Mouse (Mus musculus) liver, embryonic 13.5 days (tissue): ENCODE measurements around the gene Coq10a. TPM values are rescaled to one million over a fixed set of nuclear protein-coding genes. Genes with fewer than 3 reads are reported as not detected.
"Not testable (repeated sequence)": the region's sequence is repeated elsewhere in the genome, so short reads cannot be mapped to it uniquely, and the experiment has no call there.

ENCODE experiments used
- ATAC-seq: fragments of 200-750 bp; cut with Nextera tagmentation; 2 replicates; pipeline ENCODE4 v1.8.0; 2017; ENCODE audit warnings: low read depth, mild to moderate bottlenecking, moderate number of reproducible peaks, moderate library complexity
- DNase-seq: peaks from one replicate; pipeline ENCODE4 v3.0.0; 2022
- H3K27ac ChIP-seq: fragments of 300-500 bp; sonication (generic); 2 replicates; pipeline ENCODE4 v1.5.1; 2015; ENCODE audit warnings: moderate library complexity, mild to moderate bottlenecking, inconsistent platforms
- H3K27me3 ChIP-seq: fragments of 300-500 bp; sonication (generic); 2 replicates; pipeline ENCODE4 v1.6.1; 2015; ENCODE audit warnings: mild to moderate bottlenecking, inconsistent platforms
- H3K36me3 ChIP-seq: fragments of 300-500 bp; sonication (generic); 2 replicates; pipeline ENCODE4 v1.6.1; 2015; ENCODE audit warnings: mild to moderate bottlenecking, inconsistent platforms
- H3K4me1 ChIP-seq: fragments of 300-500 bp; sonication (generic); replicated peaks from 2 replicates; pipeline ENCODE4 v1.6.1; 2015; ENCODE audit warnings: inconsistent platforms
- H3K4me2 ChIP-seq: fragments of 300-500 bp; sonication (generic); 2 replicates; pipeline ENCODE4 v1.6.1; 2015; ENCODE audit warnings: inconsistent platforms, mild to moderate bottlenecking, moderate library complexity
- H3K4me3 ChIP-seq: fragments of 300-500 bp; sonication (generic); replicated peaks from 2 replicates; pipeline ENCODE4 v1.5.1; 2015; ENCODE audit warnings: mild to moderate bottlenecking, inconsistent platforms
- H3K9ac ChIP-seq: fragments of 300-500 bp; sonication (generic); 2 replicates; pipeline ENCODE4 v1.6.1; 2015; ENCODE audit warnings: mild to moderate bottlenecking, inconsistent platforms
- H3K9me3 ChIP-seq: fragments of 300-500 bp; sonication (generic); replicated peaks from 2 replicates; pipeline ENCODE4 v1.6.1; 2016; ENCODE audit warnings: inconsistent platforms
- WGBS: fragments of 180-500 bp; shearing (Covaris S2); methylation state at CpG from one replicate; pipeline ENCODE4 v1.1.7; 2015; ENCODE audit not compliant: insufficient replicate concordance; 5-methylcytosine and 5-hydroxymethylcytosine counted together
- polyA plus RNA-seq: library from polyadenylated mRNA; unstranded; fragments of >200 nt; fragmentation: Nextera tagmentation; extraction: Ambion mirVana; gene quantifications from 2 replicates; pipeline ENCODE4 v1.2.1, GENCODE M21; 2015

The Coq10a gene
- polyA plus RNA-seq, 1 experiment from 2014 or later = 4.6 TPM

GRCm38 (mm10) chr10:128340257-128340656 is 28.5 kb downstream of the Coq10a start:
- peaks cover 21% of the 10 kb centered on the region for H3K36me3 ChIP-seq
- DNase-seq = no peak
- H3K4me2 ChIP-seq = peak overlapping the region; percentile 87
- peak overlapping the region; percentile 98 for H3K27ac ChIP-seq
- 0 out of 2 replicates have a peak overlapping the region, but pooled peaks have one; percentile 93 for H3K9ac ChIP-seq
- H3K9me3 ChIP-seq = no peaks in the 10 kb centered on the region
- H3K4me1 ChIP-seq = peaks cover 90% of the 10 kb centered on the region
- 30% methylated on average over 2 of the region's 2 CpGs for WGBS
- H3K27me3 ChIP-seq = no peaks in the 10 kb centered on the region
- ATAC-seq = no peak
- H3K4me3 ChIP-seq = peak overlapping the region; percentile 90; the same call in 1 of the 2 replicates

- Histone ChIP-seq H3K9me3 (no peaks in the 10 kb centered on the region), H3K9ac (peak overlapping the region; percentile 93), H3K36me3 (peaks cover 21% of the 10 kb centered on the region), H3K27ac (peak overlapping the region; percentile 98), H3K27me3 (no peaks in the 10 kb centered on the region), H3K4me1 (peaks cover 89% of the 10 kb centered on the region), H3K4me3 (peak overlapping the region; percentile 90), H3K4me2 (peak overlapping the region; percentile 87)
- ATAC-seq (no peak), DNase-seq (no peak)
- WGBS = 56% methylated on average over 2 of the region's 2 CpGs
Measured at GRCm38 (mm10) chr10:128338948-128339347, 29.8 kb downstream of the Coq10a start.

GRCm38 (mm10) chr10:128338415-128338814 is 30.4 kb downstream of the Coq10a start:
- ATAC-seq = 0 out of 2 replicates have a peak, but pooled peaks have one; percentile 3

GRCm38 (mm10) chr10:128337306-128338181 is 31.3 kb downstream of the Coq10a start, which contains the start of gene Cs:
TSS of gene Cs (plus strand) at chr10:128337734.
- no peaks in the 10 kb centered on the region for H3K9me3 ChIP-seq
- H3K36me3 ChIP-seq = peaks cover 20% of the 10 kb centered on the region
- peak within 1 kb of the TSS; percentile 93 for H3K9ac ChIP-seq
- DNase-seq (peak; percentile 92), ATAC-seq (peak; percentile 91)
- peak within 1 kb of the TSS; percentile 98 for H3K27ac ChIP-seq
- H3K4me3 ChIP-seq = peak within 1 kb of the TSS; percentile 90
- peak within 1 kb of the TSS; percentile 87 for H3K4me2 ChIP-seq
- peaks cover 79% of the 10 kb centered on the region for H3K4me1 ChIP-seq
- no peaks in the 10 kb centered on the region for H3K27me3 ChIP-seq
- WGBS = 1% methylated on average over 59 of the region's 61 CpGs

More at GRCm38 (mm10) chr10:128338415-128338814, 30.4 kb downstream of the Coq10a start:
- H3K4me3 ChIP-seq = peak overlapping the region; percentile 90
- peak overlapping the region; percentile 87 for H3K4me2 ChIP-seq
- peaks cover 21% of the 10 kb centered on the region for H3K36me3 ChIP-seq
- peak overlapping the region; percentile 93 for H3K9ac ChIP-seq
- peak overlapping the region; percentile 98 for H3K27ac ChIP-seq
- no peaks in the 10 kb centered on the region for H3K27me3 ChIP-seq
- H3K9me3 ChIP-seq = no peaks in the 10 kb centered on the region
- no peak for DNase-seq
- H3K4me1 ChIP-seq = peaks cover 83% of the 10 kb centered on the region
- WGBS = 9% methylated on average over 5 of the region's 5 CpGs

- Histone ChIP-seq H3K4me2 (peak overlapping the region; percentile 87), H3K27ac (peak overlapping the region; percentile 98), H3K9ac (peak overlapping the region; percentile 75), H3K36me3 (peaks cover 14% of the 10 kb centered on the region), H3K27me3 (no peaks in the 10 kb centered on the region), H3K4me1 (peaks cover 75% of the 10 kb centered on the region), H3K9me3 (no peaks in the 10 kb centered on the region), H3K4me3 (peak overlapping the region; percentile 90)
- DNase-seq (peak; percentile 45), ATAC-seq (peak; percentile 56)
- WGBS = 23% methylated on average over 3 of the region's 3 CpGs
Measured at GRCm38 (mm10) chr10:128336597-128336996, 32.2 kb downstream of the Coq10a start.

GRCm38 (mm10) chr10:128336195-128336594 is 32.6 kb downstream of the Coq10a start:
- H3K4me3 ChIP-seq = peak overlapping the region; percentile 90
- peak overlapping the region; percentile 75 for H3K9ac ChIP-seq

GRCm38 (mm10) chr10:128335582-128335981 is 33.2 kb downstream of the Coq10a start:
- H3K4me3 ChIP-seq = no peak overlapping the region
- peak; percentile 79 for DNase-seq
- no peak for ATAC-seq
- H3K4me2 ChIP-seq = peak overlapping the region; percentile 87
- WGBS = 2% methylated on average over 4 of the region's 4 CpGs
- H3K36me3 ChIP-seq = peaks cover 7% of the 10 kb centered on the region
- no peaks in the 10 kb centered on the region for H3K27me3 ChIP-seq
- no peaks in the 10 kb centered on the region for H3K9me3 ChIP-seq
- peaks cover 69% of the 10 kb centered on the region for H3K4me1 ChIP-seq
- peak overlapping the region; percentile 98 for H3K27ac ChIP-seq
- H3K9ac ChIP-seq = peak overlapping the region; percentile 75

More at GRCm38 (mm10) chr10:128336195-128336594, 32.6 kb downstream of the Coq10a start:
- Histone ChIP-seq H3K4me1 (peaks cover 75% of the 10 kb centered on the region), H3K36me3 (peaks cover 10% of the 10 kb centered on the region), H3K27ac (peak overlapping the region; percentile 98), H3K27me3 (no peaks in the 10 kb centered on the region), H3K9me3 (no peaks in the 10 kb centered on the region), H3K4me2 (peak overlapping the region; percentile 87)
- no peak for DNase-seq
- ATAC-seq = no peak
- WGBS = 63% methylated on average over 3 of the region's 3 CpGs

- H3K4me3 ChIP-seq, ATAC-seq: not testable (repeated sequence)
- WGBS = 62% methylated on average over 6 of the region's 6 CpGs
Measured at GRCm38 (mm10) chr10:128332358-128333249, 36.2 kb downstream of the Coq10a start.

GRCm38 (mm10) chr10:128327610-128328009 is 41.2 kb downstream of the Coq10a start:
- Histone ChIP-seq H3K4me3 (no peak overlapping the region), H3K4me1 (peaks cover 25% of the 10 kb centered on the region), H3K9me3 (no peaks in the 10 kb centered on the region), H3K27me3 (no peaks in the 10 kb centered on the region), H3K9ac (no peak overlapping the region), H3K27ac (no peak overlapping the region), H3K36me3 (peaks cover 34% of the 10 kb centered on the region), H3K4me2 (no peak overlapping the region)
- ATAC-seq (no peak), DNase-seq (no peak)
- 74% methylated on average over 10 of the region's 10 CpGs for WGBS

More at GRCm38 (mm10) chr10:128332358-128333249, 36.2 kb downstream of the Coq10a start:
- H3K27ac ChIP-seq, H3K9ac ChIP-seq, H3K9me3 ChIP-seq, DNase-seq, H3K27me3 ChIP-seq, H3K4me2 ChIP-seq: not testable (repeated sequence)
- Histone ChIP-seq H3K4me1 (peaks cover 43% of the 10 kb centered on the region), H3K36me3 (peaks cover 12% of the 10 kb centered on the region)

- H3K4me1 ChIP-seq = peaks cover 24% of the 10 kb centered on the region
- no peak for ATAC-seq
- no peaks in the 10 kb centered on the region for H3K9me3 ChIP-seq
- no peaks in the 10 kb centered on the region for H3K27me3 ChIP-seq
- 86% methylated on average over 8 of the region's 8 CpGs for WGBS
- no peak for DNase-seq
- no peak overlapping the region for H3K4me3 ChIP-seq
- no peak overlapping the region for H3K4me2 ChIP-seq
- H3K9ac ChIP-seq = no peak overlapping the region
- peaks cover 34% of the 10 kb centered on the region for H3K36me3 ChIP-seq
- H3K27ac ChIP-seq = no peak overlapping the region
Measured at GRCm38 (mm10) chr10:128326825-128327224, 42.0 kb downstream of the Coq10a start.

GRCm38 (mm10) chr10:128323516-128323915 is 45.3 kb downstream of the Coq10a start:
- 49% methylated on average over 8 of the region's 8 CpGs for WGBS
- peaks cover 53% of the 10 kb centered on the region for H3K36me3 ChIP-seq
- ATAC-seq (no peak), DNase-seq (no peak)
- H3K9me3 ChIP-seq = no peaks in the 10 kb centered on the region
- no peaks in the 10 kb centered on the region for H3K27me3 ChIP-seq
- peak overlapping the region; percentile 87 for H3K4me3 ChIP-seq
- peaks cover 24% of the 10 kb centered on the region for H3K4me1 ChIP-seq
- peak overlapping the region; percentile 92 for H3K9ac ChIP-seq
- peak overlapping the region; percentile 86 for H3K4me2 ChIP-seq
- peak overlapping the region; percentile 89 for H3K27ac ChIP-seq
